Mouse (Mus musculus) kidney, adult 10 weeks (tissue): ENCODE data around the gene S1pr2. TPM values are rescaled to one million over a fixed set of nuclear protein-coding genes. Genes with fewer than 3 reads are reported as not detected.

Experiments used
- polyA plus RNA-seq: library from polyadenylated mRNA; stranded (reverse); fragments of 350-450 nt; fragmentation: Illumina TruSeq; extraction: RNeasy Lipid Tissue Mini Kit (QIAGEN cat#74804); gene quantifications from one replicate; pipeline ENCODE4 v1.2.3, GENCODE M21; 2014; ENCODE audit warnings: low read depth, low replicate concordance

S1pr2 gene
- 0.24 TPM for polyA plus RNA-seq

DNA sequence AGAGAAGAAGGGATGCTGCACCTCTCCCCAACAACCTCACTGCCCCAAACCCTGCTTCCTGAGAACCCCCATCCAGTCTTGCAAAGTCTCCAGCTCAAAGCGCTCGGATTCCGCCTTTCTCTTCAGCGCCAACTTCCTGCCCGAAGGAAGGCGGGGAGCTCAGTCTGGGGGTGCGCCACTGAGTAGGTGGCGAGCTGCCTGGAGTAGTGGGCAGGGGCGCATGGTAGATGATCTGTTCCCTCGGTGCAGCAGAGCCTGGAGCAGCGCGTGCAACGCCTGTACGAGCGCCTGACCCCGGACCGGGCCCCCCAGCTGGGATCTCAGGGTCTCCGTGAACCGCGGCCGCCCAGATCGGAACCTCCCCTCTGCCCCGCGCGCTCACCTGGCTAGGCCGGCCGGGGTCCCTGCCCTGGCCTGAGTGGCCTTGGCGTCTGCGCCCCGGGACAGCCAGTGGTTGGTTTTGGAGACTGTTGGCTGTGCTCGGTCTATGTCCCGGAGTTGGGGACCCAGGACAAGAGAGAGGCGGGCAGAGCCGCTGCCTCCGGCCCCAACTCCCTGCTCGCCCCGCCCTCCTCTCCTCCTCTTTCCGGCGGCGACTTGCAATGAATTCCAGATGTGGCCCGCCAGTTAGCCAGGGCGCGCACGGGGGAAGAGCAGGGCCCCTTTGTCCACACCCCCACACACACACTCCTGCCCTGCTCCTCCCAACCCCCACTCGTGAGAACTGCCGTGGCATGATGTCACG lies at the start of gene S1pr2:
Gene S1pr2, minus strand, starts transcription at position 566 of the 745 bp plus-strand sequence.

DNA sequence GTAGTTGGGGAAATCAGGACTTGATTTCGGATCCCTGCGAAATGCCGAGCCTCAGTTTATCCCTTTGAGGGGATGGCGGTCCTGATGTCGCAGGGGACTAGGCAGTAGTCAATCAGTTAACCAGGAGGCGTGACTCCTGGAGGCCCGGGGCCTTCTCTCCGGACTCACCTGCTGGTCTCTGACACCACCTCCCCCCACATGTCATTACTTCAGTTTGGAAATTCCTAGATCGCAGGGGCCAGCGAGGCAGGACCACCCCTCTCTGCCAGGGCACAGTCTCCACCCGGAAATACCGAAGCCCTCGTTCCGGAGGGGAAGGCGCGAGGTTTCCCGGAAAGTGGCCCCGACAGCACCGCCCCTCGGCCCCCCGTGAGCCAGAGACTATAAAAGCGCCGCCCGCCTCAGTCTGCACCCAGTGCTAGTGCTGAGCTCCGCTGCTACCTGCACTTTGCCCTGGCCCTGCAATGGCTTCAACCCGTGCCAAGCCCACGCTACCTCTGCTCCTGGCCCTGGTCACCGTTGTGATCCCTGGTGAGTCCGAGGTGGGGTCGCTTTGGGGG lies 39.1 kb upstream of the S1pr2 start, which contains the start of gene Icam1:
Gene Icam1, plus strand, starts transcription at position 415 of the 560 bp plus-strand sequence.

DNA sequence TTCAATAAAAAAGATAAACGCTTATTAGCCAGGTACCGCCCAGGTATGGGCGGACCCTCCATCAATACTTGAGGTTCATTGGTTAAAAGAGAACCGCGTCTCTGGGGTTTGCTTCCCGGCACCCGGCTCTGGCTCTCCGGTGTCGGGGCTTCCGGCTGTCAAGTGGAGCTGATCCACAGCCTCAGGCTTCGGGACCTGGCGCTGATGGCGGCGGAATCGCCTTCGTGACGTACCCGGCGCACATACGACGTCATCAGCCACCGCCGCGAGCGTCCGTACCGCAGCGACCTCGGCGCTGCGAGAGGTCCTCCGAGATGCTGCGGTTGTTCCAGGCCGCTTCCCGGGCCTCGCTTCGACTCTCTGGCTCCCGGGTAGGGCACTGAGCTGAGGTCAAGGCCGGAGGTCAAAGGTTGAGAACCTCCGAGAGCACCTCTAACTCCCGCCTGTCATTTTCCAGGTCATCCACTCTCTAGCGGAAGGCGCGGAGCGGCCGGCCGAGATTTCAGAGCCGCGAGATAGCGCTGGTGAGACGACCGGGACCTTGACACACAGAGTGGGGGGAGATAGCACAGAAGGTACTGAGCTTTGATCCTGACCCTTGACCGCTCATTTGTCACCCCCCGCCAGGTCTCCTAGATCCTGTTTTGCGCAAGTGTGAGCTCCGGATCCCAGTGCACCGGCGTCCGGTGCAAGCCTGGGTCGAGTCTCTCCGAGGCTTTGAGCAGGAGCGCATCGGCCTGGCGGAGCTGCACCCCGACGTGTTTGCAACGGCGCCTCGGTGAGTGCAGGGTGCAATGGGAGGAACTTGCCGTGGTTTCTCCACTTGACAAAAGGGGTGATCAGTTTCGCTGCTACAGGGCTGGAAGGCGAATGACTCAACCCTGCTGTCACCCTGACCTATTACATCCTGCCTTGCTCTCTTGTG lies 26.3 kb upstream of the S1pr2 start, which contains the start of gene Mrpl4:
Gene Mrpl4, plus strand, starts transcription at position 112 of the 925 bp plus-strand sequence.

GRCm38 (mm10) chr9:20959430-20959938 lies 17.1 kb downstream of the S1pr2 start, which contains the start of gene Dnmt1:
TSS of gene Dnmt1 (minus strand) at chr9:20959888.

Other genes with a start within 250 kb of the S1pr2 start
- 0.40 TPM for gene Olfm2, start 230.4 kb downstream of the S1pr2 start, polyA plus RNA-seq
- gene Col5a3, start 161.7 kb downstream of the S1pr2 start, polyA plus RNA-seq: not detected
- not detected for gene Rdh8, start 158.3 kb downstream of the S1pr2 start, polyA plus RNA-seq
- 2.0 TPM for gene A230050P20Rik, start 108.1 kb downstream of the S1pr2 start, polyA plus RNA-seq
- not detected for gene Angptl6, start 97.1 kb downstream of the S1pr2 start, polyA plus RNA-seq
- not detected for gene Ppan, start 88.6 kb downstream of the S1pr2 start, polyA plus RNA-seq
- gene Eif3g, start 78.2 kb downstream of the S1pr2 start, polyA plus RNA-seq: 22.3 TPM
- 2.7 TPM for gene Dnmt1, start 16.9 kb downstream of the S1pr2 start, polyA plus RNA-seq
- 0.40 TPM for gene Mrpl4, start 26.0 kb upstream of the S1pr2 start, polyA plus RNA-seq
- 5.3 TPM for gene Icam1, start 39.2 kb upstream of the S1pr2 start, polyA plus RNA-seq
- not detected for gene Icam4, start 52.6 kb upstream of the S1pr2 start, polyA plus RNA-seq
- gene Icam5, start 55.3 kb upstream of the S1pr2 start, polyA plus RNA-seq: not detected
- gene Zglp1, start 90.3 kb upstream of the S1pr2 start, polyA plus RNA-seq: not detected
- not detected for gene Gm49373, start 96.3 kb upstream of the S1pr2 start, polyA plus RNA-seq
- gene Fdx1l, start 96.8 kb upstream of the S1pr2 start, polyA plus RNA-seq: 0.69 TPM
- 0.73 TPM for gene Gm38431, start 115.2 kb upstream of the S1pr2 start, polyA plus RNA-seq
- 4.5 TPM for gene Raver1, start 115.2 kb upstream of the S1pr2 start, polyA plus RNA-seq
- 2.0 TPM for gene Tyk2, start 154.5 kb upstream of the S1pr2 start, polyA plus RNA-seq
- 9.0 TPM for gene Cdc37, start 173.2 kb upstream of the S1pr2 start, polyA plus RNA-seq
- 0.93 TPM for gene Pde4a, start 188.9 kb upstream of the S1pr2 start, polyA plus RNA-seq